Mouse (Mus musculus) cortical plate, adult 2 months (tissue): ENCODE results near the gene Ero1l. TPM values are rescaled to one million over a fixed set of nuclear protein-coding genes. Genes with fewer than 3 reads are reported as not detected.

ENCODE experiments used
- H3K27ac ChIP-seq: fragments of 200-500 bp; 2 replicates; pipeline ENCODE4 v1.5.1; 2012; ENCODE audit warnings: low read length, control low read depth, inconsistent platforms; ENCODE audit not compliant: insufficient read depth
- H3K4me1 ChIP-seq: fragments of 200-500 bp; 2 replicates; pipeline ENCODE4 v1.6.1; 2011; ENCODE audit warnings: low read length; ENCODE audit not compliant: control insufficient read depth, insufficient read depth
- H3K4me3 ChIP-seq: fragments of 200-500 bp; 2 replicates; pipeline ENCODE4 v1.5.1; 2011; ENCODE audit warnings: mild to moderate bottlenecking, low read length, control low read depth; ENCODE audit not compliant: insufficient read depth
- CTCF ChIP-seq: fragments of 200-500 bp; IDR thresholded peaks from 2 replicates; pipeline ENCODE4 v1.5.1; 2011; ENCODE audit warnings: mild to moderate bottlenecking, control low read depth, low read length; ENCODE audit not compliant: insufficient read depth; ENCODE audit errors: extremely low read depth
- POLR2A ChIP-seq: fragments of 200-500 bp; IDR thresholded peaks from 2 replicates; pipeline ENCODE4 v1.6.1; 2011; ENCODE audit warnings: mild to moderate bottlenecking, low read length, control low read depth; ENCODE audit not compliant: insufficient read depth; ENCODE audit errors: extremely low read depth
- polyA plus RNA-seq: library from polyadenylated mRNA; depleted of rRNA; stranded (reverse); fragments of >200 nt; gene quantifications from 2 replicates; pipeline ENCODE4 v1.2.3, GENCODE M21; 2012

Gene Ero1l
- polyA plus RNA-seq, 1 experiment: 27.2 TPM

- no peak overlapping the region for H3K4me3 ChIP-seq
- H3K27ac ChIP-seq: no peak overlapping the region
- TF ChIP-seq CTCF (no peak), POLR2A (no peak)
- H3K4me1 ChIP-seq: no peaks in the 10 kb centered on the region; the same call in 1 of the 2 replicates
Observed at GRCm38 (mm10) chr14:45309646-45310045, 8.9 kb downstream of the Ero1l start.

- H3K4me3 ChIP-seq: no peak overlapping the region
- no peak overlapping the region for H3K27ac ChIP-seq
- no peak for TF ChIP-seq CTCF
- no peak for TF ChIP-seq POLR2A
- no peaks in the 10 kb centered on the region for H3K4me1 ChIP-seq
Observed at GRCm38 (mm10) chr14:45307630-45308328, 10.8 kb downstream of the Ero1l start.

- Histone ChIP-seq H3K4me1 (no peaks in the 10 kb centered on the region), H3K4me3 (no peak overlapping the region), H3K27ac (no peak overlapping the region)
- TF ChIP-seq POLR2A (no peak), CTCF (no peak)
Observed at GRCm38 (mm10) chr14:45305852-45306251, 12.7 kb downstream of the Ero1l start.

- TF ChIP-seq POLR2A (no peak), CTCF (no peak)
- H3K4me3 ChIP-seq: no peak overlapping the region
- no peak overlapping the region for H3K27ac ChIP-seq
- H3K4me1 ChIP-seq: no peaks in the 10 kb centered on the region
Observed at GRCm38 (mm10) chr14:45304389-45304788, 14.2 kb downstream of the Ero1l start.

GRCm38 (mm10) chr14:45303939-45304338 lies 14.6 kb downstream of the Ero1l start:
- no peak for TF ChIP-seq POLR2A
- TF ChIP-seq CTCF: no peak
- H3K27ac ChIP-seq: no peak overlapping the region
- no peaks in the 10 kb centered on the region for H3K4me1 ChIP-seq
- no peak overlapping the region for H3K4me3 ChIP-seq

GRCm38 (mm10) chr14:45291608-45292007 lies 27.0 kb downstream of the Ero1l start:
- no peak overlapping the region for H3K4me3 ChIP-seq
- no peaks in the 10 kb centered on the region for H3K4me1 ChIP-seq
- no peak overlapping the region for H3K27ac ChIP-seq
- TF ChIP-seq CTCF: no peak
- no peak for TF ChIP-seq POLR2A

GRCm38 (mm10) chr14:45282066-45282465 lies 36.5 kb downstream of the Ero1l start:
- TF ChIP-seq POLR2A: no peak
- no peak for TF ChIP-seq CTCF
- no peaks in the 10 kb centered on the region for H3K4me1 ChIP-seq
- H3K27ac ChIP-seq: no peak overlapping the region
- no peak overlapping the region for H3K4me3 ChIP-seq

- TF ChIP-seq POLR2A: no peak
- no peaks in the 10 kb centered on the region for H3K4me1 ChIP-seq
- H3K4me3 ChIP-seq: no peak overlapping the region
- no peak overlapping the region for H3K27ac ChIP-seq
Observed at GRCm38 (mm10) chr14:45275816-45276215, 42.8 kb downstream of the Ero1l start.

- TF ChIP-seq POLR2A (no peak), CTCF (no peak)
- no peaks in the 10 kb centered on the region for H3K4me1 ChIP-seq
- H3K27ac ChIP-seq: no peak overlapping the region
- no peak overlapping the region for H3K4me3 ChIP-seq
Observed at GRCm38 (mm10) chr14:45263831-45264592, 54.6 kb downstream of the Ero1l start.

- TF ChIP-seq POLR2A (no peak), CTCF (no peak)
- H3K4me1 ChIP-seq: no peaks in the 10 kb centered on the region
- no peak overlapping the region for H3K27ac ChIP-seq
- H3K4me3 ChIP-seq: no peak overlapping the region
Observed at GRCm38 (mm10) chr14:45251548-45252076, 67.0 kb downstream of the Ero1l start.
